Mouse (Mus musculus): ENCODE data around the gene Rgs5. TPM values are rescaled to one million over a fixed set of nuclear protein-coding genes. Genes with fewer than 3 reads are reported as not detected.

Rgs5 gene
- polyA plus RNA-seq (2012): not detected in 2 replicates

GRCm38 (mm10) chr1:169655256-169655655 lies at the start of gene Rgs5:
Rgs5 (plus strand) TSS chr1:169655501.
- TF ChIP-seq GATA1 (IDR thresholded peaks at IDR 0.05; ENCODE audit: low read length): no peak

GRCm38 (mm10) chr1:169606164-169606563 lies 49.1 kb upstream of the Rgs5 start:
- TF ChIP-seq GATA1 (IDR thresholded peaks at IDR 0.05; ENCODE audit: low read length): no peak

- TF ChIP-seq GATA1 (IDR thresholded peaks at IDR 0.05; ENCODE audit: low read length): no peak
Observed at GRCm38 (mm10) chr1:169629738-169630137, 25.6 kb upstream of the Rgs5 start.

- no peak for TF ChIP-seq GATA1 (IDR thresholded peaks at IDR 0.05; ENCODE audit: low read length)
Observed at GRCm38 (mm10) chr1:169637251-169637750, 18.0 kb upstream of the Rgs5 start.

GRCm38 (mm10) chr1:169644884-169645653 lies 10.2 kb upstream of the Rgs5 start:
- no peak for TF ChIP-seq GATA1 (IDR thresholded peaks at IDR 0.05; ENCODE audit: low read length)

- no peak for TF ChIP-seq GATA1 (IDR thresholded peaks at IDR 0.05; ENCODE audit: low read length)
Observed at GRCm38 (mm10) chr1:169659479-169659878, 4.2 kb downstream of the Rgs5 start.

- TF ChIP-seq GATA1 (IDR thresholded peaks at IDR 0.05; ENCODE audit: low read length): no peak
Observed at GRCm38 (mm10) chr1:169667328-169667727, 12.0 kb downstream of the Rgs5 start.

- no peak for TF ChIP-seq GATA1 (IDR thresholded peaks at IDR 0.05; ENCODE audit: low read length)
Observed at GRCm38 (mm10) chr1:169670705-169671104, 15.4 kb downstream of the Rgs5 start.

- no peak for TF ChIP-seq GATA1 (IDR thresholded peaks at IDR 0.05; ENCODE audit: low read length)
Observed at GRCm38 (mm10) chr1:169671801-169672200, 16.5 kb downstream of the Rgs5 start.

GRCm38 (mm10) chr1:169672272-169672671 lies 17.0 kb downstream of the Rgs5 start:
- TF ChIP-seq GATA1 (IDR thresholded peaks at IDR 0.05; ENCODE audit: low read length): no peak

- no peak for TF ChIP-seq GATA1 (IDR thresholded peaks at IDR 0.05; ENCODE audit: low read length)
Observed at GRCm38 (mm10) chr1:169674116-169674515, 18.8 kb downstream of the Rgs5 start.

GRCm38 (mm10) chr1:169676751-169677150 lies 21.4 kb downstream of the Rgs5 start:
- no peak for TF ChIP-seq GATA1 (IDR thresholded peaks at IDR 0.05; ENCODE audit: low read length)

- no peak for TF ChIP-seq GATA1 (IDR thresholded peaks at IDR 0.05; ENCODE audit: low read length)
Observed at GRCm38 (mm10) chr1:169680455-169681208, 25.3 kb downstream of the Rgs5 start.

- TF ChIP-seq GATA1 (IDR thresholded peaks at IDR 0.05; ENCODE audit: low read length): no peak
Observed at GRCm38 (mm10) chr1:169682775-169683497, 27.6 kb downstream of the Rgs5 start.

GRCm38 (mm10) chr1:169685257-169685656 lies 30.0 kb downstream of the Rgs5 start:
- no peak for TF ChIP-seq GATA1 (IDR thresholded peaks at IDR 0.05; ENCODE audit: low read length)

GRCm38 (mm10) chr1:169693040-169693439 lies 37.7 kb downstream of the Rgs5 start:
- no peak for TF ChIP-seq GATA1 (IDR thresholded peaks at IDR 0.05; ENCODE audit: low read length)
